Mouse (Mus musculus) gastrocnemius, adult 8-10 months (tissue): Measurements from ENCODE around the gene 0610030E20Rik. TPM values are rescaled to one million over a fixed set of nuclear protein-coding genes. Genes with fewer than 3 reads are reported as not detected.
A peak's percentile ranks its signal among the peaks of the same experiment; 100 is the strongest.

Experiments used
- DNase-seq, 2 experiments: peaks; one replicate each; pipeline ENCODE4 v3.0.0; 2022; ENCODE audit warnings: low spot score in 2 of 2
- total RNA-seq, 4 experiments: library from RNA; stranded (reverse); gene quantifications; 2 replicates each; pipeline ENCODE4 v1.2.4; 2022

Gene 0610030E20Rik
- total RNA-seq, 4 experiments from 2014 or later, result 7.7 to 9.6 (median 8.8) TPM

DNA sequence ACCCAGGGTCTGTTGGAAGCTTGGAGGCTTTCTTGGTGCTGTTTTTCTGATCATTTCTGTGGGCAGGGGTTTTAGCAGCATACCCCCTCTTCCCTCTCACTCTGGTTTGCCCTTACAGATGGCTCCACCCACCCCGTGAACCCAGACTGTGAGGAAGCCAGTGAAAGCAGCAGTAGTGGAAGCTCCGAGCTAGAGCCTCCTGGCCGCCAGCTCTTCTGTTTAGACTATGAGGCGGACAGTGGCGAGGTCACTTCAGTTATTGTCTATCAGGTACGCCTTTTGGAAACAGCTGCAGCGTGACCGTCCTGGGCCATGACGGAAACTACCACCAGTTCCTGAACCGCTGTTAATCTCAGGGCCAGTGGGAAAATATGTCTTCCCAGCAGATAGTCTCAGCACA, 1.3 kb downstream of the 0610030E20Rik start:
- DNase-seq, result no peak

GRCm38 (mm10) chr6:72350214-72350613, 3.1 kb downstream of the 0610030E20Rik start:
- no peak for DNase-seq

GRCm38 (mm10) chr6:72352636-72353405, 5.7 kb downstream of the 0610030E20Rik start:
- DNase-seq, result no peak

DNA sequence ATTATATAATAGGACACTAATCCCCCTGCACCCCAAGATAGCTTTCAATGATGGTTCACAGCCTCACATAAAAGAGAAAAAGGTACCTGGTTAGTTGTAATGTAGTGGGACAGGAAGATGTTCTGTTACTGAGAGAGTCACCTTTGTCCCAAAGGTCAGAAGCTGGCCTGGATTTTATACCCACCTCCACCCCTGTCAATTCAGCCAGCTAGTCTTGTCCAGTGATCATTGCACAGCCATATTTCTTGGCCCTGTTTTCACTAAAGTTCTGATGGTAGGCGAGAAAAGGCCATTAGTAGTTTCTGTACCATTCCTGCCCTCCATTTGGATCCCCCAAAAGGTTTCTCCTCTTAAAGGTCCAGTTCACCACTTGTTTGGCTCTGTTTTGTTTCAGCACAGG, 6.9 kb downstream of the 0610030E20Rik start:
- DNase-seq, result no peak

GRCm38 (mm10) chr6:72355066-72355911, 8.2 kb downstream of the 0610030E20Rik start, which contains the start of gene Tmem150a:
TSS of gene Tmem150a (plus strand) at chr6:72355447.
- peak; percentile 88 to 90 for DNase-seq

DNA sequence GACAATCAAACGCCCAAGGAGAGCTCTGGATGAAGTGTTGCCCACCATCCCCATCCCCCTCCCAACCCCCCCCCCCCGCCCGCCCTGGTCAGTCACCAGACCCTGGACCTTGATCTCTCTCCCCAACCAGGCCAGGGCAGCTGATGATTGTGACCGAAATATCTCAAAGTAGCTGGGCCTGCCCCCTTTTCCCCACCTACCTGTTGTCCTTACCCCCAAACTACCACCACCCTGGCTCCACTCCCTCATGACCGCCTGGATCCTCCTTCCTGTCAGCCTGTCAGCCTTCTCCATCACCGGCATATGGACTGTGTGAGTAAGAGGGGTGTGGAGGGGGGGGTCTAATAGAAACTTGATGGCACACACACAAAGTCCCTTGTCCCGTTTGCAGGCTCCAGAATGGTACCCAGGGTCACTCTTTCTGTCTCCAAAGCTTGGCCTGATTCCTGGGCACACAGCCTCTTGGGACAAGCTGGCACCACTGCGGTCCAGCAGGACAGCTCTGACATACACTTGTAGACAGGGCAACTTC, 8.9 kb downstream of the 0610030E20Rik start:
- peak in 1 of 2 experiments; percentile 17 for DNase-seq

- peak in 1 of 2 experiments; percentile 31 for DNase-seq
These were observed 10.3 kb downstream of the 0610030E20Rik start for GRCm38 (mm10) chr6:72357164-72358079.

DNA sequence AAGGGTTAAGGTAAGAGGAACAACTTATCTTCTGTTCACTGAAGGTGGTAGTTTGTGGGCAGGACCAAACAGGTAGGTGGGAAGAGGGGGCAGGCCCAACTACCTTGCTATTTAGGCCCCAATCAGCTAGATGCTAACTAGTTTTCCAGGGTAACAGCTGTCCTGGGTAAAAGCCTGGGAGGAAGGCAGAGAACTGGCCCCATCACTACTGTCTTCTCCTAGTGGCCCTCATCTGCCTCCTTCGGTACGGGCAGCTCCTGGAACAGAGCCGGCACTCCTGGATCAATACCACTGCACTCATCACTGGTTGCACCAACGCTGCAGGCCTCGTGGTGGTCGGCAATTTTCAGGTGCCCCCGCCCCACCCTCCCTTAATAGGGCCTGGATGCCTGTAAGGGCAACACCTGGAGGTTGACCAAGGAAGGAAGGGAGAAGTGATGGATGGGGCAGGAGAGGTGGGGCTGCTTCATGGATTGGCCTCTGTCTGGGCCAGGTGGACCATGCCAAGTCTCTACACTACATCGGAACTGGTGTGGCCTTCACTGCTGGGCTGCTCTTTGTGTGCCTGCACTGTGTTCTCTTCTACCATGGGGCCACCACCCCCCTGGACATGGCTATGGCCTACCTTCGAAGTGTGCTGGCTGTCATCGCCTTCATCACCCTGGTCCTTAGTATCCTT, 11.1 kb downstream of the 0610030E20Rik start:
- DNase-seq, result no peak

GRCm38 (mm10) chr6:72359343-72359742, 12.2 kb downstream of the 0610030E20Rik start:
- DNase-seq, result no peak

- DNase-seq, result no peak
These were observed 12.9 kb downstream of the 0610030E20Rik start for GRCm38 (mm10) chr6:72359891-72360598.

DNA sequence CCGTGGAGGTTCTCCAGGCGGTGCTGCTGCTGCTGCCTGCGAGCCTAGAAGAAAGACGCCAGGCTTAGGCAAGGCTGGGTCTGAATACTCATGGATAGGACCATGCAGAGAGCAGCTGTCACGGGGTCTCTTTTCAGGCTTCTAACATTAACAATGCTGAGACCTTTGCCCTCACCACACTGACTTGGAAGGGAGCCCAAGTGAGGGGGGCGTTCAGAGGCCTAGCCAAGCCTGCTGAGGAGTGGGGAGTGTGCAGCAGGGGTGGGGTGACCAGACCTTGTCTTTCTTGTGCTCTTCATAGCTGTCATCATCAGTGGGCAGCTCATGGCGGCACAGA, 13.4 kb downstream of the 0610030E20Rik start:
- DNase-seq, result no peak

DNA sequence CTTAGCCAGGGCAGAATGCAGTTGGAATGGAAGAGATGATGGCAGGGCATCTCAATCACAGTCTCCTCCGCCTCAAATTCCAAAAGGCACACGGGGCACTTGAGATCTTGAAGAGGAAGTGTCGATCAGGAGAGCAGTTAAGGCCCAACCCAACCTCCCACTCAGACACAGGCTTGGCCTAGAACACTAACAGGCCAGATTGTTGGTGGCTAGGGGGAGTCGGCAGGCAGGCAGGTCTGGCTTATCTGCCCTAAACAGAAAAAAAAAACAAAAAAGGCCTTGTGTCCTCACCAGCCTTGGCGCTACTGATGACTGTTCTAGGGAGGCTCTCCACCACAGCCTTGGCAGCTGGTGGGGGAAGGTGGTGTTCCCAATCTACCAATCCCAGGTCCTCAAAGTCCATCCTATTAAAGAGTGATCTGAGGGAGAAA, 14.0 kb downstream of the 0610030E20Rik start:
- DNase-seq, result no peak

DNA sequence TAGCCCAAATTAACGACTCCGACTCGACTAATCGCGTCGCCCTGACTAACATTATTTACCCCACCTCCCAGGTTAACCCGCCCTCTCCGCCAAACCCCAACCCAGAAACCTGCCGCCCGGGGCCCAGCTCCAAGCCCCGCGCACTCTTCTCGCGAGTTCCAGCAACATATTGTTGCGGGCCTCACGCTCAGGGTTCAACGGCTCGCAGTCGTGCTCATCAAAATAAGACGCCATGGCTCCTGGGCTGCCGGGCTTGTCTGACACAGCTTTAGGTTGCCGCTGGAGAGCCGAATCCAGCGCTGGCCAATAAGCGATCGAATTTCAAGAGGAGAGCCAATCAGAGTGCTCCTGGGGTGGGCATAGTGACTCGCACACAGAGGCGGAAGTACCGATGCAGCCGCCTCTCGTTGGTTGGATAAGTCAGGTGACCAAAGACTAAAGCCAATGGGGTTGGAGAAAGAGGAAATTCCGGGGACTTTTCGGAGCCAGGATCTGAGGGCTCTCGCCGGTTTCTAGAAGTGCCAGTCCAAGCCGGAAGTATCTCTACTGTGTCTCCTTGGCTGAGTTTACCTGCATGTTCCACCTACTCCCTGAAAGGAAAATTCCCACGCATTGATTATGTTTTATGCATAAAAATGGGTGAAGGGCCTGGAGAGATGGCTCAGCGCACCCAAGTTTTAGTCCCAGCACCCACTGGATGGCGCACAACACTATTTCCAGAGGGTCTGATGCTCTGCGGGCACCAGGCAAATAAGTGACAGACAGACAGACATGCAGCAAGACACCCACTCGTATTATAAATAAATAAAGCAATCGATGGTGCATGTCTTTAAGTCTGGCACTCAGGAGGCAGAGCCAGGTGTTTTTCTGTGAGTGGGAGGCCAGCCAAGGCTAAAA, 15.3 kb downstream of the 0610030E20Rik start:
- peak; percentile 93 to 94 for DNase-seq

DNA sequence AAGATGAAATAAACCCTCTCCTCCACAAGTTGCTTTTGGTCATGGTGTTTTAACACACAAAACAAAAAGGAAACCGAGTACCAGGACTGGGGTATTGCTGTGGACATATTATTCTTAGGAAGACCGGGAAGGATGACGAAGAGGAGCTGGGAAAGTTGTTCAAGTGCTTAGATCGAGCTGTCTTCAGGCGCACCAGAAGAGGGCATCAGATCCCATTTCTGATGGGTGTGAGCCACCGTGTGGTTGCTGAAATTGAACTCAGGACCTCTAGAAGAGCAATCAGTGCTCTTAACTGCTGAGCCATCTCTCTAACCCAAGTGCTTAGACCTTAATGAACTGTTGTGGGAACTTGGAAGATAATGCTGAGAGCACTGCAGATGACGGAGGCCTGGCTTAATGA, 16.9 kb downstream of the 0610030E20Rik start:
- no peak for DNase-seq

GRCm38 (mm10) chr6:72364985-72365384, 17.9 kb downstream of the 0610030E20Rik start:
- no peak for DNase-seq

DNA sequence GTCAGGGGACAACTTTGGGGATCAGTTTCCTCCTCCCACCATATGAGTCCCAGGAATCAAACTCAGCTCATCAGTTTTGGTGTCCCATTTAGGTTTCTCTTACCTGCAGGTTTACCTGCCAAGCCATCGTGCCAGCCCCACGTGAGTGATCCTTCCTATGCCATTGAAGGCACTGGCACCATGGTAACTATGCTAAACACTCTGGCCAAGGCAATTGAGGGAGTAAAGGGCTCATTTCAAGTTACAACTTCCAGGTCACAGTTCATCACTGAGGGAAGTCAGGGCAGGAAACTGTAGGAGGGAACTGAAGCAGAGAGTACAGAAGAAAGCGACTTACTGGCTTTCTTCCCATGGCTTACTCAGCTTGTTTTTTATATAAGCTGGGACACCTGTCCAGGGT, 19.2 kb downstream of the 0610030E20Rik start:
- DNase-seq, result no peak

DNA sequence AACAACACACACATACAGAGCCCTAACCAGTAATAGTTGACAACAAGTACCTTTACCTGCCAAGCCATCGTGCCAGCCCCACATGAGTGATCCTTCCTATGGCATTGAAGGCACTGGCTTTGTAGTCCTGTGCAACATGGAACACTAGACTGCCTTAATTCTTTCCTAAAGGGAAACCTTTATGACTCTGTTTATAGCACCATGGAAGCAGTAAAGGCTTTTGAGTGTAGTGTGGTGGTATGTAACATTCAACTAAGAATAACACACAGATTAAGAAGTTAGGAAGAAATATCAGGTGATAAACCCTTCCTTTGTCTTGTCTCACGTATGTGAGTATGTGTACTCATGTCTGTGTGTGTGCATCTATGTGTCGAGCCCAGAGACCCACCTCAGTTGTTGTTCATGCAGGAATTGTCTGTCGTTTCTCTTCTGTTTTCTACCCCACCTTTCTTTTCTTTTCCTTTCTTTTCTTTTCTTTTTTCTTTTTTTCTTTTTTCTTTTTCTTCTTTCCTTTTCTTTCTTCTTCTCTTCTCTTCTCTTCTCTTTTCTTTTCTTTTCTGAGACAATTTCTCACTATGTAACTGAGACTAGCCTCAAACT, 19.8 kb downstream of the 0610030E20Rik start, which contains the start of gene Rnf181:
Rnf181 (minus strand) TSS at position 113 of the 600 bp plus-strand sequence.
- no peak for DNase-seq

- no peak for DNase-seq
These were observed 20.4 kb downstream of the 0610030E20Rik start for GRCm38 (mm10) chr6:72367460-72367974.
